Mouse (Mus musculus) kidney, postnatal 14 days (tissue): ENCODE results near the gene Rcor1.

Experiments used
- DNase-seq: peaks from one replicate; pipeline ENCODE4 v3.0.0; 2022; ENCODE audit warnings: mixed read lengths

Rcor1 gene

DNA sequence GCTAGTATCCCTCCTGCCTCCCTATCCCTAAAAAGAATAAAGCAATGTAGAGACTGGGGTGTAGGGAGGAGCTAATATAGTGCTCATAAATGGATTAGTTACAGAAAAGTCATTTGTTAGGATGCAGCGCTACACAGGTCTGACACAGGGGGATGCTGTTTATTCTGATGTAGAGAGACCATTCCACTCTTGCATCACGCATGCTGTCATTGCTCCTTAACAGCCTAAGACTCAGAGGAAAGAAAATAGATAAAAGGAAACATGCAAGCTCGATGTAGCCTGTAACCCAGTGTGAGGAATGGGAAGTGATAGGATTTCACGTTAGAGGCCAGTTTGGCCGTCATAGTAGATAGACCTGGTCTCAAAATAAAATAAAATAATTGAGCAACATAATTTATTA lies 31.9 kb downstream of the Rcor1 start:
- DNase-seq = no peak

DNA sequence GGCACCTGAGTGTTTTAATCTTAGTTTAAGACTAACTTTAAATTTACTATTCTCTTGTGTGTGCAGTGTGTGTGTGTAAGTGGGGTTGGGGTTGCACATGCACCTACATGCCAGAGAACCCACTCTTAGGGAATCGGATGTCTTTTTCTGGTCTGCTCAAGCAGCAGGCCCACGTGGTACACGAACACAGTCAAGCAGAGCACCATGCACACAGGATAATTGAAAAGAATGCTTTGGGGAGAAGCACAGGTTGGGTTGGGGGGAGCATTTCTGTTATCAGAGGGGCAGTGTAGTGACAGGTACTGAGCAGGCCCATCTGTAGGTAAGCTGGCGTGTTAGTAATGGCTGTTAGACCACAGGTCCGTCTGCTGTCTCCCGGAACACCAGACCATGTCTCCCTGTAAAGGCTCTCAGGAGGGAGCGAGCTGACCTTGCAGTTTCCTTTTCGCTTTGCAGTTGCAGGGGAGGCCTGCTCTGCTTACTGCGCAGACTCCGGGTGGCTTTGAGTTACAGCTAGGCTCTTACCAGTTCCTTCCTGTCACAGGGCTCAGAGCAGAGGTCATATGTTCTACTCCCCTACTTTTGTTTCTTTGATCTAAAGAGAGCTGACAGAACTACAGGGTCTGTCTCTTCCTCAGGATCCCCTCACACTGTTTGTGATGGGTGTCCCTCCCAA lies 32.5 kb downstream of the Rcor1 start:
- DNase-seq = peak; percentile 82

DNA sequence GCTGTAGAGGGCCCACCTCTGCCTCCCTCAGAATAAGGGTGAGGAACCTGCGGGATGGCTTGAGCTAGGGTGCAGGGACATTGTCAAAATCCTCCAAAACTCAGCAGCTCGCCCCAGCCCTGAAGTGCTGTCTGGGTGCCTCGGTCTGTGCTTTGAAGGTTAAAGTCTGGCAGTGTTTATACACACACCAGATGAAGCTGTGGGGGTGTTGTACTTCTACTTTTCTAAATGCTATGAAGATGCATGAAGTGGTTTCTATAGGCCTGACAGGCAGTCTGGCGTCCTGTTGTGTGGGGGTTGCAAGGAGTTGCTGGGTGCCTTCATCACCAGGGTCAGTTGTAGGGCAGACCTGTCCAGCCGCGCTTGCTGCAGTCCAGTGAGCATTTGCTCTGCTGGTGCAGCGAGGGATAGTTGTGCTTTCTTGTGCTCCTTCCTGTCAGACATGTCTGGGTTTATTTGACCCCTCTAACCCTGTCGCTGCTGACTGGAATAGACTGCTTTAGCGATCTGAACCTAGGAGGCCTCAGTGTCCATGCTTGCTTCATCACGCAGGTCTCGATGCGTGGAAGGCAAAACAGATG lies 37.3 kb downstream of the Rcor1 start:
- DNase-seq = peak; percentile 29

DNA sequence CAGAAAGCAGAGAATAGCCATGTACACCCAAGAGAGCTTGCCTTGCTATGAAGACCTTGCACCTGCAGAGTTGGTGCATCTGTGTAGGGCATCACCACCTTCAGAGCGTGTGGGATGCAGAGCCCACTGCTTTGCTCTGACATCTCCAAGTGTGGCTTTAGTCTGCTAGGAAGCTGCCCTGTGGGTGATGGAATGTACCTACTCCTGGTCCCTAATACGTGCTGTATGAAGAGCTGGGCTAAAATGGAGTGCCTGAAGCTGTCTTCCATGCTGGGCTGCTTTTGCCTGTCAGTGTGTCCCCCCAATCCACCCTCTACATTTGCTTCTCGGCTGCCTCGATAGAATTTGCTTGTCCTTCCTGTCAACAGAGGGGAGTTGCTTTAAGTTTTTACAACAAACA lies 46.4 kb downstream of the Rcor1 start:
- DNase-seq = no peak

DNA sequence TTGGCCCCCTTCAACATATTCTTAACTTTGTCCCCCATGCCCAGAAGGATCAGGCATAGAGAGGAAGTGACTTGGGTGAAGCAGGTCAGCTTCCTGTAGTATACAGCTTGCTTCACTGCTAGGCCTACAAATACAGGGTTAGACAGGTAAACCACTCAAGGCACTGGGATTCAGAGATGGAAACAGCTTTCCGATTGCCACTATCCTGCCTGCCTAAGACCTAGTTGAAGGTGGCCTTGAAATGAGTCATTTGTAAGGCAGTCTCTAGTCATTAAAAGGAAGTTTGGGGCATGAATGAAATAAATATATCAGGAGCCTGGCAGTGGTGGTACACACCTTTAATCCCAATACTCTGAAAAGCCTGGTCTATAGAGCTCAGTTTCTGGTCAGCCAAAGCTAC lies 47.9 kb downstream of the Rcor1 start:
- no peak for DNase-seq

DNA sequence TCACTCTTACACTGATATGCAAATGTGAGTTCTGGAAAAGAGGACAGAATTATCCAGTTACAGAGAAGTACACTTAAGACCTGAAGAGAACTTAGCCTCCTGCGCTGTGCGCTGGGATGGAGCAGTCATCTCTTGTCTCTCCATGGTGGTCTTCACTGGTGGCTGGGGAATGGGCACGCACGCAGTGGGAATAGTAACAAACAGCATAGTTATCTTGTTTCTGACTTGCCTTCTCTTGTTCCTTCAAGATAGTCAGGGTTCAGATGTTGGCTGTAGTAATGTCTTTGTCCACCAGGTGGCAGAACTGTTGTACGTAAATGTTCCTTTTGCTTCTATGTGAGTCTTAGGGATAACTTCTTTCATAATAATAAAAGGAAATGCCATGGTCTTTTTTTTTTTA lies 49.0 kb downstream of the Rcor1 start:
- DNase-seq = peak; percentile 84

DNA sequence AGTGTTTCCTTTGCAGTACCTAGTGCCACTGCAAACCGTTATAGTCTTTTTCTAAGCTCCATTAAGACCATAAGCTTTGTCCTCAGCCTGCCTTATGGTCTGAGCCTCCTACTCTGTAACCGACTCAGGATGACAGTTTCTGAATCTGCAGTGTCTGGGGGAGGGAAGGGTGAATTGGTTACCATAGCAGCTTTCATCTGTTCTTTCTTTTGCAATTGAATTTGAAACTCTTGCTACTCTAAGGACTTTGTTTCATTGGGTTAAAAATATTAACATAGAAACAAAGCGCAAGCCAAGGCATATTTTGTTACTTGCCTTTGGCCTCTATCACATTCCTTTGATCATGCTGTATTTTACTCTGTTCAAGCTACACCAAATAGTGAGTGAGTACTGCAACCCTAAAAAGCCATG lies 49.6 kb downstream of the Rcor1 start:
- DNase-seq = no peak

DNA sequence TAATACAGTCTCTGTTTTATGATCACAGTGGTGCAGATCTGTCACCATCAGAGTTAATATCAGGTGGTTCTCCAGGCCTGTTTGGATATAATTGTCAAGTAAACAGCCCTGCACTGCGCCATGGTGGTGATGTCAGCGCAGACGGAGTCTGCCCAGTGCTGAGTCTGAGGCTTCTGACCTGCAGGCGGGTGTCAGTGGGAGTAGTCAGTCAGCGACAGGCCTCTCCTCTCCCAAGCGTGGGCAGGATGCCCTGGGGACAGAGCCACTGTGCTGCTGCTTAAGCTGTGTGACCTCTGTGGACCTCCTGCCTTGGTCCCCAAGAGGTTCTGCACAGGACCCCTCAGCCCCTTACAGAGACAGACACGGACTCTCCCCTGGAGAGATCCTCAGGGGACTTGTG lies 50.0 kb downstream of the Rcor1 start:
- DNase-seq = peak; percentile 24

DNA sequence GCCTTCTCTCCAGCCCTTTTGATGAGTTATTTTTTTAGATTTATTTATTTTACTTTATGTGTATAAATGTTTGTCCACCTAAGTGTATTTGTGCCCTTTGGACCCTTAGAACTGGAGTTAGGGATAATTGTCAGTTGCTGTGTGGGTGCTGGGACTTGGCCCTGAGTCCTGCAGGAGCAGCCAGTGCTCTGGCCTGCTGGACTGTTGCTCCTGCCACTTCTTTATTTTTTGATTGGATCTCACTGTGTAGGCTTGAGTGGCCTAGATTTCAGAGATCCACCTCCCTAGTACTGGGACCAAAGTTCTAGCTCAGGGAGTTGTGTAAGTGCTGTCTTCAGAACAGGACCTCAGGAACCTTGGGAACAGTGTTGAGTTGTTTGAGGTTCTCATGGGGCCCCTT lies 51.6 kb downstream of the Rcor1 start:
- DNase-seq = no peak

DNA sequence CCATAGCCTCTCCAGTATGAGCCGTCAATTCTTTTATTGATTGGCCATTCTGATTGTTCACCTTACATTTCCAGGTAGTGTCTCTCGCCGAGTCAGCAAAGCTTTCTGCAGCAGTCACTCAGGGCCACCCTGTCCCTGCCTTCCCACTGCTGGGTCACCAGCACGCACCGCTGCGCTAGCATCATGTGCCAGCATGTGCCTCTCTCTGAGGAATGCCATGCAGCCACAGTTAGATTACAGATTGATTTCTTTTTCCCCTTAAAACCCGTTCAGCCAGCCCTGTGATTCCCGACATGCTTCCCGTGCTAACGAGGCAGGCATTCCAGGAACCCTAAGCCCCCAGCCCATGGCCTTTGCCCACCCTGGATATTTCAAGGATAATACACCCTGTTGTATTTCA lies 52.8 kb downstream of the Rcor1 start:
- DNase-seq = peak; percentile 61

DNA sequence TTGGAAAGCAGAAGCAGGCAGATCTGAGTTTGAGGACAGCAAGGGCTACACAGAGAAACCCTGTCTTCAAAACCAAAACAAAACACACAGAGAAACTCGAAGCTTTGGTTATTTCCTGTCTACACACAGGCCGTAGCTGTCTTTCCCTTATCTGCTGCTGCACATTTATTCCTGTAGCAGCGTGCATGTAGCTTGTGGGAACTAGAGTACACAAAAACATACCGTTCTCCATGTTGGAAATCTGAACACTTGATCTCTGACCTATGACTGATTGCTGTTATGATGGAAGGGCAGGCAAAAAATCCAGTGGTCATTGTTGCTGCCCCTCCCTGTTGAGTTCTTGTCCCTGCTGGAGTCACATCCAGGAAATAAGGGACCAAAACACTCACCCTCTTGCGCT lies 54.9 kb downstream of the Rcor1 start:
- DNase-seq = peak; percentile 48

DNA sequence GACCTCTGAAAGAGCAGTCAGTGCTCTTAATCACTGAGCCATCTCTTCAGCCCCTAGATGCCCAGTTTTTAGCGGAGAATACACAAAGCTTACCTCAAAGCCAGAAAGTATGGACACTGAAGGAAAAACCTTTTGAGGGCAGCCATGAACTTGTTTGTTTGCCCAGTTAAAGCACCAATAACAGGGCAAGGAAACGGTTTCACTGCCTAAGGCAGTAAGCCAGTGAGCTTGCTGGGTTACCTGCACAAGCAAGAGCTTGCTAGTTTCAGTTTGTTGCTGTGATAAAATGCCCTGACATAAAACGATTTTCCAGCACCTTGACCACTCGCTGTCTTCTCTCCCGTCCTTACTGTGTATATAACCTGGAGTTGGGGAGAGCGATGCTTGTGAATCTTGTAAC lies 55.9 kb downstream of the Rcor1 start:
- DNase-seq = no peak

DNA sequence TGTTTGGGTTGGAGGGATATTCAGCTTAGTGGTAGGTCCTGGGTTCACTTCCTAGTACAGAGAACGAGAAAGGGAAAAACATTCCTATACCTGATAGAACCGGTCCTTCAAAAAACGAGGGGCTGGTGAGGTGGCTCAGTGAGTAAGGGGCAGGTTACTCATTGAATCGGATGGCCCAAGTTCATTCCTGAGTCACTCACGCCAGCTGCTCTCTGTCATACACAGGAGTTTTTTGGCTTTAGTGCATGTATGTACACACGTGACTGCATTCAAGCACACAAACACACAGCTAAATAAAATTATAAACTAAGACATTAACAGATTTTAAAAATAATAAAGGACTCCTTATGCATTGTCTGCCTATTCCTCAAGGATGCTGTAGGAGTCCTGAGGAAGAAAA lies 57.1 kb downstream of the Rcor1 start:
- no peak for DNase-seq

DNA sequence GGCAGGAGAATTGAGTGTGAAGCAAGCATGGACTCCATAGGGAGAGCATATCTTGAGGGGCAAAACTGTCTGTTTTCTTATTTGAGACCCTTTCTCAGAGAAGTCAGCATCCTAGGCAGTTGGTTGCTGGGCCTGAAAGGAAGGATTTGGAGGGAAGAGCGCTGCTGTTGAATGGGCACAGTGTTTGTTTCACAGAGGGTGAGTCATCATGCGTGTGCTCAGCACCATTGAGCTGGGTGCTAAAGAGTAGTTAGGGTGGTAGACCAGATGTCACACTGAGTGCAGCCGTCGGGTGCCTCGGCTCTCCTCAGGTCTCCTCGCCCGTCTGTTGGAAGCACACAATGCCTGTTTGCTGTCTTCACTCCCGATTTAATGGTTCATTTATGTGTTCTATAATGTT lies 57.9 kb downstream of the Rcor1 start:
- DNase-seq = no peak

DNA sequence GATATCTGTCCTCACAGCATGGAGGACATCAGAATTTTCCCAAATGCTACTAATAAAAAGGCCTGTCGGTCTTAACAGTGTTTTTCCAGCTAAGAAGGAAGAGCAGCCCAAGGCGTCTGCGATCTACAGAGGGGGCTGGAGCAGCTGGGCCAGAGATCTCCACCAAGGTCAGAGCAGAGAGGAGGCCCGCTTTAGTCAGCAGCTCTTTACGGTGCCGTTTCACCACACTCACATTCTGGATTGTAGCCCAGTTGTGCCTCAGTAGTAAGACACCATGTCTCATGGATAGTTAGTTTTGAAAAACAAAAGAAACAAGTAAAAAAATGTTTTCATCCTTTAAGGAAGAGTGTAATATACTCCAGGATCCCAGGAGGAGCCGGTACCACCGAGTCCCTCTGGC lies 72.0 kb downstream of the Rcor1 start:
- DNase-seq = no peak

DNA sequence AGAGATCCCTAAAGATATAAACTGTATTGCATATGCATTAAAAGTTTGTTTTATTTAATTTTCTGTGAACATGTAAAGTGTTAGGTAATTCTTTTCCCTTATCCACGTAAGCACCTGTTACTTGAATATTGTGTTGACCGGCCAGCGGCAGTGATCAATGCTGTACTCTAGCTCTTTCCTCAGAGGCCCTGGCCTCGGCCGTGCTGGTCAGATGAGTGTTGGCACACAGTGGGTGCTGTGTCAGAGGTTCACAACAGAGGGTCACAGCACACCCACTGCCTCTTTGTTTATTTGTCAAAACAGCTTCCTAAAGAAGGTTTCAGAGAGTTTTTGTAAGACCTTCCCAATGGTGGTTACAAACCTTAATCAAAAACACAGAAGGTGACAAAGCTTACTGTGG lies 75.4 kb downstream of the Rcor1 start:
- no peak for DNase-seq

DNA sequence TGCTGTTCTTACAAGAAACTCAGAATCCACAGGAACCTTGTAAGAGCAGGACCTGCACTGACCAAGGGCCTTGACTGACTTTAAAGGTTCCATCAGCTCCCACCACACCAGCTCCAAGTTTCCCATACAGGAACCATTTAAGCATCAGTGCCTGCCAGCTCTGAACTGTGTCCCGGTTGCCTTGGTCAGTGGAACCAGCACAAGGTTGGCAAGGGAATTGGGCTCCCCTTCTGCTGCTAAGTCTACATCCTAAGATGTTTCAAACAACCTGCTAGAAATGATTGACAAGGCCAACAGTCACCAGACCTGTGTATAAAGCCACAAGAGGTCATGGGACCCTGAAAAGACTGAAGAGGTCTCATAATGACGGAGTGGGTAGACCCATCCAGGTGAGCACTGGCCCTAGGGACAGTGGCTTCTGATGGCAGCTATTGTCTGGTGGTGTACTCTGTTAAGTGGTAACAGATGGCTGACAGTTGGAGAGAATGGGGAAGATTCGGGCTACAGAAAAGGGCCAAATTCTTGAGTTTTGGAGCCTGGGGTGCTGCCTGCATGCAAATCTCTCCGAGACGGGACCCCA lies 80.4 kb downstream of the Rcor1 start:
- DNase-seq = no peak

DNA sequence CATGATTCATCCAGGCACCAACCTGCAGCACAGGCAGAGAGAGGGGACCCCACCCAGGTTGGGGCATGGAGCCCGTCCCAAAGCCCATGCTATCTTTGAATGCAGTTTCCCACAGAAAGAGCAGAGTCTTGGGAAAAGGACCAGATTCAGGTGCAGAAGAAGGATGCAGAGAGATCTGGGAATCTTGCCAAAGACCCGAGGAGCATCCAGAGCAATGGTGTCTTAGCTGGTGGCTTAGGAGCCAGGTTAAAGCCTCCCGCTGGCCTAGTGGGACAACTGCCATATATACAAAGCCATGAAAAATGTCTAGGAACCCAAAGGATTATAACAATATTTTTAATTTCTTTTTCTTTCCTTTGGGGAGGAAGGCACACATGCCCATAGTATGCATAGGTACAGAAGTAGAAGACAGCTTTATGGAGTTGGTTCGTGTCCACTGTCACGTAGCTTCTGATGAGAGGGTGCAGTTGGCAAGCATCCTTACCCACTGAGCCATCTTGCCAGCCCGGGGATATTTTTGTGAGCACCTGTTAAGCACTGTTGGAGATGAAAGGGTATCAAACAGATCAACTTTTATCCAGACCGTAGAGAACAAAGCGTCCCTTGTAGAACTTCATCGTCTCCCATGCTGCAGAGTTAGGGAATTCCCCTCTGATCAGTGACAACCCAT lies 82.0 kb downstream of the Rcor1 start:
- no peak for DNase-seq

DNA sequence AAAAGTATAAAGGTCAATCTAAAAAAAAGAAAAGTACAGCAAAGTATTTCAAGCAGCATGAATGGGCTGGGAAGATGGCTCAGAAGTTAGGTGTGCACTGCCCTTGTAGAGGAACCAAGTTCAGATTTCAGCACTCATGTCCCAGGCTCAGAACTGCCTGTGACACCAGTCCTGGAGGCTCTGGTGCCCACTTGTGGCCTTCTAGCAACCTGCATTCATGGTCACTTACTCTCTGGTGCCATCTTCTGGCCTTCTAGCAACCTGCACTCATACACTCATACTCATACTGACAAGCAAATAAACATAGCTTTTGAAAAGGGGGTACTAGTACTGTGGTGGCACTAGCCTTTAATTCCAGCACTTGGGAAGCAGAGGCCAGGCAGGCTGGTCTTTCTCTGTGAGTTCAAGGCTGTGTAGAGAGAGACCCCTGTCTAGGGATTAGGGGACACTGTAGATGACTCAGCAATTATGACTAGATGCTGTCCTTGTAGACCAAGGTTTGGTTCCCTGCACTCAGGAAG lies 83.2 kb downstream of the Rcor1 start:
- DNase-seq = no peak

DNA sequence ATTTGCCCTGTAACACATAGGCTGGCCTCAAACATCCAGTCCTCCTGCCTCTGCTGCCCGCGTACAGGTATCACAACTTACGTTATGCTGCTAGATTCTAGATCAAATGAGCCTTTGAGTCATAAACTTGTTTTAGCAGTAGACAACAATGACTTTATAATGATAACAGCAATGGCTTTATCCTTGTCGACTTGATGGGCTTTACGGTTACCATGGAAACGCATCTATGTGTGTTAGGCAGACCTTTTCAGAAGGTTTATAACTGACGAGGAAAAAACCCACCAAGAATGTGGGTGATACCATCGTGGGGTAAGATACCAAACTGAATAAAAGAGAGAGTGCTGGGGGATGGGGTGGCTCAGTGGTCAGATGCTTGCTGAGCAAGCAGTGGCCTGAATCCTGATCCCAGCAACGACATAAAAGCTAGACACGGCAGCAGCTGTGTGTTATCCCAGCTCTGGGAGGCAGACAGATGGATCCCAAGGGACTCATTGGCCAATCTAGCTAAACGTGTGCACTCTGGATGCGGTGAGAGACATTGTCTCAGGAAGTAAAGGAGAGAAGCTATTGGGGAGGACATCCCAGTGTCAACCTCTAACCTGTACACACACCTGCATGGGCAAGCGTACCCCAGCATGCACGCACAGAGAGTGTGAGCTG lies 85.6 kb downstream of the Rcor1 start:
- peak; percentile 53 for DNase-seq

DNA sequence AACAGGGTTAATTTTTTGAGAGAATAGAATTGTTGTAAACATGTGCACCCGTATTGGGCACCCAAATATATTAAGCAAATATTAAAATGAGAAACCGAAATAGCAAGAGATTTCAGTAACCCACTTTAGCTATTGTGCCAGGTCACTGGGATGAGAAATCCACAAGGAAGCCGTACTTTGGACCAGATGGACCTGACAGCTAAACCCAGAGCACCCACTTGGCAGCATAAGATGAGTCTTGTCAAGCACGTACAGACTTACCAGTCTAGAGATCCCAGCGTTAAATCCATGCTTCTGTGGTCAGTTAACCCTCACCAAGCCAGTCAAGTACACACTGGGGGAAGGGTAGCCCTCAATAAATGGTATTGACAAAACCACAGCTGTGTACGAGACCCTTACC lies 86.5 kb downstream of the Rcor1 start:
- DNase-seq = no peak

DNA sequence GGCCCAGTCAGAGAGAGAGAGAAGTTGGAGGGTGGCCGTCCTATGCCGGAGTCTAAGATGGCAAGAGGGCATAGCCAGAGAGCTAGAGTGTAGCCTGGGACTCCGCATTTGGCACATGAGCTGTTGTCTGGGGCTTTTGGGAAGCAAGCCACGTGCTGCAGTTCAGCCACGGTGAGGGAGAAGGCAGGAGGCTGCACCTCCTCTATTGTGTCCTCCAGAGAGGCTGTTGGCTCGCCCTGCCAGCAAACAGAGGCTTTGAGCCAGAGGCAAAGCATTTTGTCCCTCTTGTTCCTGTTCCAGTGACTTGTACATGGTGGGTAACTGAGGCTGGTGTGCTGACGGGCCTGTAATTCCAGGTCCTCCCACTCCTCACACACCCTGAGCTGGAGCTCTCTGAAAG lies 95.0 kb downstream of the Rcor1 start:
- DNase-seq = no peak
